Mouse (Mus musculus): ENCODE data around the gene Nxph4. TPM values are rescaled to one million over a fixed set of nuclear protein-coding genes. Genes with fewer than 3 reads are reported as not detected.

The Nxph4 gene
- polyA plus RNA-seq, 1 experiment from 2014 or later: 9.5 TPM

DNA sequence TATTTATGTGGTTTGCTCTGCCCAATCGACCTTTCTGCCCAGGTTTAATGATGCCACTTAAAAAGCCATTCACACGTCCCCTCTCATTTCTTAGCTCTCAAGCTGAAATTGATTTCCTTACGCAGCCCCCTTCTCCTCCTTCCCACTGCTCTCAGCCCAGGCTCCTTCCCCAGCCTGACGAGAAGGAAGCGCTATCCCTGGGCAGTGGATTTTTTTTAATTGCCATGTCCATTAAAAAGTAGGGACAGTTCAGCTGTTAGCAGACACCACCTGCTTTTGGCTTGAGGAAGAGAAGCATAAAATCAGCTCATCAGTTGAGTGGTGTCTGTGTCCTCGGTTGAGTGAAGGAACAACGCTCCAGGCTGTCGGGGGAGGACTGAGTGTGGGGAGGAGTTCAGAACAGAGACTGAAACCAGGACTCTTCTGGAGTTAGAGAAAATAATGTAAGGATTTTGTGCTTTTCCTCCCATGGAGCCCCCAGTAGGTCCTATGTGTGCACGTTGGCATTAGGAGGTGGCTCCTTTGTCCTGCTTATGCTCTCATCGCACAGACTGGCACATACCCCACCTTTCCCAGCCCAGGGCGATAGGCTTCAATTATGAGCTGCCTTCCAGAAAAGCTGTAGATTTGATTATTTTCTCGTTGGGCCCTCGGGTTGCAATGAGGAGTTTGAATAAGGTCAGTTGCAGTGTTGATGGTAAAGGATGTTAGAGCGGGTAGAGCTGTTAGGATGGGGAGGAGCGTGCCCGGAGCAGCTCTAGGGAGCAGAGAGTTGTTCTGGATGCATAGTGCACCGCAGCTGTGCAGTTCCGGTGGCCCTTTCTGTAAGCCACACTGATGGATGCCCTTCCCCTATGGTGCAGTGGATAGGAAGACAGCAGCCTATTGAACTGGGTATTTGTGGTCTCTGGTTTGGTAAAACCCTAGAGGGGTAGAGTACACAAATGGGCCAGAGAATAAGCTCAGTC is 43.9 kb downstream of the Nxph4 start:
- WGBS: 85% methylated on average over 18 of the region's 18 CpGs
- no peak for DNase-seq (ENCODE audit: extremely low spot score, low spot score)
- Histone ChIP-seq H3K4me3 (no peak overlapping the region), H3K36me3 (replicated peaks) (peaks cover 87% of the 10 kb centered on the region), H3K27me3 (ENCODE audit: poor library complexity, severe bottlenecking) (no peaks in the 10 kb centered on the region), H3K27ac (no peak overlapping the region), H3K4me1 (peaks cover 3% of the 10 kb centered on the region; the same call in 1 of the 2 replicates), H3K9me3 (0 out of 2 replicates have a peak, but pooled peaks cover 4% of the 10 kb centered on the region)

- Histone ChIP-seq H3K36me3 (replicated peaks) (peaks cover 87% of the 10 kb centered on the region), H3K4me1 (peaks cover 3% of the 10 kb centered on the region; the same call in 1 of the 2 replicates), H3K27me3 (ENCODE audit: poor library complexity, severe bottlenecking) (no peaks in the 10 kb centered on the region), H3K27ac (no peak overlapping the region), H3K4me3 (no peak overlapping the region), H3K9me3 (no peaks in the 10 kb centered on the region)
- 94% methylated on average over 7 of the region's 7 CpGs for WGBS
- DNase-seq (ENCODE audit: extremely low spot score, low spot score): no peak
Measured at GRCm38 (mm10) chr10:127488856-127489255, 45.5 kb downstream of the Nxph4 start.

DNA sequence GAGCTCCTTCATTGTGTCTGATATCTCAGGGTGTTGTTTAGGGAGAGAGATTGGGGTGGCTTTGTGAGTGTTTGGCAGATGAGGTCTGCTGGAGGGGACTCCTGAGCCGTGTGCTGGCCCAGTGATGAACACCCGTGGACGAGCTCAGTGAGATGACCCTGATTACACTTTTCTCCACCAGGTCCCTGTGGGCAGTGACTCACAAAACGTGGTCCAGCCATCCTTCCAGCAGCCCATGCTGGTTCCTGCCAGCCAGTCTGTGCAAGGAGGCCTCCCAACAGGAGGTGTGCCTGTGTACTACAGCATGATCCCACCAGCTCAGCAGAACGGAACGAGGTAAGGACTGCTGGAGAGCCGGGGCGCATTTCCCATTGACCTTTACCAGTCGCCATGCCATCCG is 49.1 kb downstream of the Nxph4 start:
- Histone ChIP-seq H3K36me3 (replicated peaks) (peaks cover 72% of the 10 kb centered on the region), H3K9me3 (no peaks in the 10 kb centered on the region), H3K4me3 (no peak overlapping the region), H3K27me3 (ENCODE audit: poor library complexity, severe bottlenecking) (no peaks in the 10 kb centered on the region), H3K4me1 (no peaks in the 10 kb centered on the region), H3K27ac (no peak overlapping the region)
- 93% methylated on average over 10 of the region's 10 CpGs for WGBS
- DNase-seq (ENCODE audit: extremely low spot score, low spot score): no peak

- no peaks in the 10 kb centered on the region for H3K9me3 ChIP-seq
- DNase-seq (ENCODE audit: extremely low spot score, low spot score): no peak
- H3K27me3 ChIP-seq (ENCODE audit: poor library complexity, severe bottlenecking): no peaks in the 10 kb centered on the region
- no peak overlapping the region for H3K4me3 ChIP-seq
- H3K27ac ChIP-seq: no peak overlapping the region
- H3K36me3 ChIP-seq (replicated peaks): peaks cover 59% of the 10 kb centered on the region
- no peaks in the 10 kb centered on the region for H3K4me1 ChIP-seq
- 88% methylated on average over 19 of the region's 19 CpGs for WGBS
Measured at GRCm38 (mm10) chr10:127480833-127481813, 53.2 kb downstream of the Nxph4 start.

DNA sequence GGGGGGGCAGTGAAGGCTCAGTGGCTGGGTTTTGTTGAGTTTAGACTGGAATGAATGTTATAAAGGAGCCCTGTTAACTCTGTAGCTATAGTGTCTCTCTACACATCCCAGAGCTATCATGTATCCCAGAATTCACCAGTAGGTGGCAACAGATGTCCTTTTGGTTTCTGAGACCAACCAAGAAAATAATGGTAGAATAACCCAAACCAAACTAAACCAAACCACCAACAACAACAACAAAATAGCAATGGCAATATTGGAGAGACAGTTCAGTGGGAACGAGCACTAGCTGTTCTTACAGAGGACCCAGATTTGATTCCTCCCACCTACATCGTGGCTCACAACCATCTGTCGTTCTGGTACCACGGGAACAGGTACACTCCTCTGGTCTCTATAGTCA is 55.2 kb downstream of the Nxph4 start:
- DNase-seq (ENCODE audit: extremely low spot score, low spot score): no peak
- Histone ChIP-seq H3K4me1 (no peaks in the 10 kb centered on the region), H3K27ac (no peak overlapping the region), H3K27me3 (ENCODE audit: poor library complexity, severe bottlenecking) (no peaks in the 10 kb centered on the region), H3K36me3 (replicated peaks) (peaks cover 58% of the 10 kb centered on the region), H3K4me3 (no peak overlapping the region), H3K9me3 (no peaks in the 10 kb centered on the region)
- 93% methylated on average over 4 of the region's 4 CpGs for WGBS

DNA sequence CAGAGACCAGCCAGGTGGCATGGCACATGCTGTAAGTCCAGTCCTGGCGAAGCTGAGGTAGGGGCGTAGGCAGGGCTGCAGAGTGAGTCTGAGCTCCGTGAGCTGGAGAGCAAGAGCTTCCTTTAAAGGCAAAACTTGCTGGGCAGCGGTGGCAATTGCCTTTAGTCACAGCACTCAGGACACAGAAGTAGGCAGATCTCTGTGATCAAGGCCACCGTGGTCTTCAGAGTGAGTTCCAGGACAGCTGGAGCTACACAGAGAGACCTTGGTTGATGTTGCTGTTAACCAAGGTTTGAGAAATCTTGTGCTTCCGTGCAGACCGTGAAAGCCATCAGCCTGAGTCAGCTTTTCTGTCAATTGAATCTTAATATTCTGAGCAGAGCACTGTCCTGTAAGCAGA is 57.1 kb downstream of the Nxph4 start:
- no peak overlapping the region for H3K27ac ChIP-seq
- no peaks in the 10 kb centered on the region for H3K27me3 ChIP-seq (ENCODE audit: poor library complexity, severe bottlenecking)
- no peaks in the 10 kb centered on the region for H3K4me1 ChIP-seq
- H3K36me3 ChIP-seq (replicated peaks): peaks cover 64% of the 10 kb centered on the region
- WGBS: 87% methylated on average over 7 of the region's 7 CpGs
- H3K9me3 ChIP-seq: no peaks in the 10 kb centered on the region
- H3K4me3 ChIP-seq: no peak overlapping the region
- DNase-seq (ENCODE audit: extremely low spot score, low spot score): no peak

DNA sequence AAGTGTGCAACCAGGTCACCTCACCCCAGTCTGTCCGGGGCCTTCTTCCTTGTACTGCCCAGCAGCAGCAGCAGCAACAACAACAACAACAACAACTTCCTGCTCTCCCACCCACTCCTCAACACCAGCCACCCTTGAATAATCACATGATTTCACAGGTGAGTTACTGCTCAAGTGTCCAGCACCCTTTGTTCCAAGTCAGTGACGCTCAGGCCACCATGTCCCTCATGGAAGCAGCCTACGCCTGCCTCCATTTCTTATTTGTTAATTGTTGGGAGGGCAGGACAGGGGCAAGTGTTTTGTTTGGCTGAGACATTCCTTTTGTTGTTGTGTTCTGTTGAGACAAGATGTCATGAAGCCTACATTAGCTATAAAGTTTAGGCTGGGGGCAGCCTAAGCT is 57.8 kb downstream of the Nxph4 start:
- Histone ChIP-seq H3K9me3 (no peaks in the 10 kb centered on the region), H3K27me3 (ENCODE audit: poor library complexity, severe bottlenecking) (no peaks in the 10 kb centered on the region), H3K27ac (no peak overlapping the region), H3K4me3 (no peak overlapping the region), H3K4me1 (peaks cover 2% of the 10 kb centered on the region; the same call in 1 of the 2 replicates), H3K36me3 (replicated peaks) (peaks cover 66% of the 10 kb centered on the region)
- DNase-seq (ENCODE audit: extremely low spot score, low spot score): no peak
- WGBS: 87% methylated on average over 3 of the region's 3 CpGs

Other genes starting within 250 kb of the Nxph4 start
- 9.1 and 11.4 TPM in 2 replicates for gene Mbd6, start 245.5 kb downstream of the Nxph4 start, polyA plus RNA-seq (2016; fragmentation: Nextera tagmentation; extraction: Ambion mirVana)
- gene Mars, start 222.8 kb downstream of the Nxph4 start, polyA plus RNA-seq (2016; fragmentation: Nextera tagmentation; extraction: Ambion mirVana): 191 and 202 TPM in 2 replicates
- 1.5 and 1.7 TPM in 2 replicates for gene Arhgap9, start 212.6 kb downstream of the Nxph4 start, polyA plus RNA-seq (2016; fragmentation: Nextera tagmentation; extraction: Ambion mirVana)
- gene Gli1, start 192.6 kb downstream of the Nxph4 start, polyA plus RNA-seq (2016; fragmentation: Nextera tagmentation; extraction: Ambion mirVana): 7.0 and 7.9 TPM in 2 replicates
- gene Inhbe, start 180.1 kb downstream of the Nxph4 start, polyA plus RNA-seq (2016; fragmentation: Nextera tagmentation; extraction: Ambion mirVana): 0.04 TPM in 1 of 2 replicates, not detected in the other
- not detected in 2 replicates for gene Inhbc, start 164.1 kb downstream of the Nxph4 start, polyA plus RNA-seq (2016; fragmentation: Nextera tagmentation; extraction: Ambion mirVana)
- 27.2 and 27.8 TPM in 2 replicates for gene R3hdm2, start 154.2 kb downstream of the Nxph4 start, polyA plus RNA-seq (2016; fragmentation: Nextera tagmentation; extraction: Ambion mirVana)
- gene Stac3, start 32.9 kb downstream of the Nxph4 start, polyA plus RNA-seq (2016; fragmentation: Nextera tagmentation; extraction: Ambion mirVana): 0.30 and 0.41 TPM in 2 replicates
- 2.6 and 2.9 TPM in 2 replicates for gene Ndufa4l2, start 19.6 kb downstream of the Nxph4 start, polyA plus RNA-seq (2016; fragmentation: Nextera tagmentation; extraction: Ambion mirVana)
- gene Shmt2, start 12.1 kb downstream of the Nxph4 start, polyA plus RNA-seq (2016; fragmentation: Nextera tagmentation; extraction: Ambion mirVana): 124 and 129 TPM in 2 replicates
- 66.5 and 67.4 TPM in 2 replicates for gene Lrp1, start 86.6 kb upstream of the Nxph4 start, polyA plus RNA-seq (2016; fragmentation: Nextera tagmentation; extraction: Ambion mirVana)
- gene Stat6, start 108.4 kb upstream of the Nxph4 start, polyA plus RNA-seq (2016; fragmentation: Nextera tagmentation; extraction: Ambion mirVana): 7.3 and 7.7 TPM in 2 replicates
- 9.9 and 10.0 TPM in 2 replicates for gene Nemp1, start 132.3 kb upstream of the Nxph4 start, polyA plus RNA-seq (2016; fragmentation: Nextera tagmentation; extraction: Ambion mirVana)
- 5.6 and 6.2 TPM in 2 replicates for gene Nab2, start 134.0 kb upstream of the Nxph4 start, polyA plus RNA-seq (2016; fragmentation: Nextera tagmentation; extraction: Ambion mirVana)
- gene Myo1a, start 170.6 kb upstream of the Nxph4 start, polyA plus RNA-seq (2016; fragmentation: Nextera tagmentation; extraction: Ambion mirVana): 0.40 and 0.44 TPM in 2 replicates
- not detected in 2 replicates for gene Tac2, start 189.9 kb upstream of the Nxph4 start, polyA plus RNA-seq (2016; fragmentation: Nextera tagmentation; extraction: Ambion mirVana)
- gene Zbtb39, start 205.0 kb upstream of the Nxph4 start, polyA plus RNA-seq (2016; fragmentation: Nextera tagmentation; extraction: Ambion mirVana): 4.4 and 5.3 TPM in 2 replicates
- gene Gpr182, start 217.2 kb upstream of the Nxph4 start, polyA plus RNA-seq (2016; fragmentation: Nextera tagmentation; extraction: Ambion mirVana): 0.30 and 0.44 TPM in 2 replicates
- not detected in 2 replicates for gene Rdh1, start 225.2 kb upstream of the Nxph4 start, polyA plus RNA-seq (2016; fragmentation: Nextera tagmentation; extraction: Ambion mirVana)
- not detected in 2 replicates for gene Rdh16f1, start 225.2 kb upstream of the Nxph4 start, polyA plus RNA-seq (2016; fragmentation: Nextera tagmentation; extraction: Ambion mirVana)
- gene Rdh9, start 241.8 kb upstream of the Nxph4 start, polyA plus RNA-seq (2016; fragmentation: Nextera tagmentation; extraction: Ambion mirVana): 0.15 and 0.20 TPM in 2 replicates

Measured in forebrain, embryonic 10.5 days (tissue).